Mouse (Mus musculus): ENCODE measurements at regions not wholly inside any gene's neighbourhood (a gene's known extent, or its start where the extent isn't known, plus 50 kb on each side); places are given as distances from the start of the nearest gene placed in this dataset.
A peak's percentile ranks its signal among the peaks of the same experiment; 100 is the strongest.

DNA sequence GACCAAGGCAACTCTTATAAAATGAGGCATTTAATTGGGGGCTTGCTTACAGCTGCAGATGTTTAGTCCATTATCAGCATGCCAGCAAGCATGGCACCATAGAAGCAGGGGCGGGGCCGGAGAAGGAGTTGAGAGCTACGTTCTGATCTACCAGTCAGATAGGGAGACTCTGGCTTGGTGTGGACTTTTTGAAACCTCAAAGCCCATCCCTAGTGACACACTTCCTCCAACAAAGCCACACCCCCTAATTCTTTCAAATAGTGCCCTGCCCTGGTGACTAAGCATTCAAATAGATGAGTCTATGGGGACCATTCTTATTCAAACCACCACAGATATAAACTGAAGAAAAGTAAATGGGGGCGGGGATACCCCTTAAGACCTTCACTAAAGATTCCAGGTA lies 215.4 kb downstream of the Gadd45g start:
- no peaks in the 10 kb centered on the region for H3K36me3 ChIP-seq
- no peaks in the 10 kb centered on the region for H3K27me3 ChIP-seq (replicated peaks)
- no peak overlapping the region; the same call in 1 of the 2 replicates for H3K27ac ChIP-seq
- peaks cover 13% of the 10 kb centered on the region; the same call in 1 of the 2 replicates for H3K4me1 ChIP-seq
- no peak overlapping the region for H3K4me2 ChIP-seq
- H3K9me3 ChIP-seq = no peaks in the 10 kb centered on the region
- H3K4me3 ChIP-seq (replicated peaks) = no peak overlapping the region
- no peak for ATAC-seq (ENCODE audit: insufficient read depth, low FRiP score, low read depth)
- no peak overlapping the region for H3K9ac ChIP-seq
- 69% methylated on average over 4 of the region's 4 CpGs for WGBS

DNA sequence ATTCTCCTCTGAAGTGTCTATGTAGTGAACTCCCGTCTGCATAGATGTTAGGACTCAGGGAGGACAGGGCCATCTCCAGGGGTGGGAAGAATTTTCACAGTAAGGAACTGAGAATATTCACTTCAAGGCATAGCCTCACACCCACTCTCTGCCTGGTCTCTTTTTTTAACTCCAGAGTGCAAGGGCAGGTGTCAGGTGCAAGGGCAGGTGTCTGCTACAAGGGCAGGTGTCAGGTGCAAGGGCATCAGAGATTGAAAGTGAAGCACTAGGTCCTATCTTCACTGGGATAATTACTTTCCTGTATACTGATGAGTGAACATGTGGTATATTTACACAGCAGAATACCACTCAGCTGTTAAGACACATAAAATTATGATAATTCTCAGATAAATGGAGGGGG lies 216.1 kb downstream of the Gadd45g start:
- WGBS = 92% methylated on average over 1 of the region's 1 CpGs
- ATAC-seq (ENCODE audit: insufficient read depth, low FRiP score, low read depth) = no peak

DNA sequence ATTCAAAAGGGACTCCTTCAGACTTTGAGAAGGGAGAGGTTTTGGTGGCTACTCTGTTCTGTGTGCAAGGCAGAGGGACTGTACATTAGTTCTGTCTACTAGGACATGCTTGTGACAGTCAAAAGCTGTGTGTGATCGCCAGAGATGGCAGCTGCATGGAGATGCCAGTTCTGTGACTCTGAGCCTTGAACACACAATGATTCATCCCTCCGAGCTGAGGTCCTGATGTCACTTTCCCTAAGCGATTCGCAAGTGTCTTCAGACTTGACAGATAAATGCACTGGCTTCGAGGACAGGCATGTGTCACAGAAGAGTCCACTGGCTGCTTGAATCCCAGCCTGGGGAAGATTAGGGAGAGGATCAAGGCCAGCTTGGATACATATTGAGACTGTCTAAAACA lies 218.8 kb downstream of the Gadd45g start:
- Histone ChIP-seq H3K4me2 (no peak overlapping the region), H3K4me1 (peaks cover 9% of the 10 kb centered on the region; the same call in 1 of the 2 replicates), H3K27me3 (replicated peaks) (no peaks in the 10 kb centered on the region), H3K36me3 (no peaks in the 10 kb centered on the region), H3K9ac (no peak overlapping the region), H3K9me3 (no peaks in the 10 kb centered on the region), H3K4me3 (replicated peaks) (no peak overlapping the region), H3K27ac (no peak overlapping the region)
- 73% methylated on average over 5 of the region's 5 CpGs for WGBS
- ATAC-seq (ENCODE audit: insufficient read depth, low FRiP score, low read depth) = no peak

More for the DNA sequence above, 216.1 kb downstream of the Gadd45g start:
- Histone ChIP-seq H3K9ac (no peak overlapping the region), H3K4me3 (replicated peaks) (no peak overlapping the region), H3K4me1 (peaks cover 13% of the 10 kb centered on the region; the same call in 1 of the 2 replicates), H3K4me2 (no peak overlapping the region), H3K27me3 (replicated peaks) (no peaks in the 10 kb centered on the region), H3K27ac (no peak overlapping the region), H3K36me3 (no peaks in the 10 kb centered on the region), H3K9me3 (no peaks in the 10 kb centered on the region)

DNA sequence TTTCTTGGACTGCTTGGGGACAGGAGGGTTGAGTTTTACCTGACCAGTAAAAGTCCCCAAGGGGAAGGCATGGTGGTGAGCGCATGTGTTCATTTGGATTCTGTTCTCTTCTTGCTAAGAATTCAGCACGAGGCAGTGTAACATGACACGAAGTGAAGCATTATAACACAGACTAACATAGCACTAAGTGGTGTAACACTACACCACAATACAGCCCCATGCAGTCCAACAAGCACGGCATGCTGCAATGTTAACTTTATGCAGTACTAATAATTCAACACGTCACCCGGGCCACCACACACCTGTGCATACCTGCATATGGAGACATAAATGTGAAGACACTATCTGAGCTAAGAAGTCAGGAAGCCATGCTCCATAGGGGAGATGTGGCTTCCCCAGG lies 219.2 kb downstream of the Gadd45g start:
- 64% methylated on average over 6 of the region's 6 CpGs for WGBS
- no peak overlapping the region for H3K4me2 ChIP-seq
- no peak overlapping the region for H3K4me3 ChIP-seq (replicated peaks)
- no peaks in the 10 kb centered on the region for H3K9me3 ChIP-seq
- no peaks in the 10 kb centered on the region for H3K27me3 ChIP-seq (replicated peaks)
- H3K4me1 ChIP-seq = 0 out of 2 replicates have a peak, but pooled peaks cover 6% of the 10 kb centered on the region
- no peak overlapping the region for H3K9ac ChIP-seq
- no peak overlapping the region for H3K27ac ChIP-seq
- no peak for ATAC-seq (ENCODE audit: insufficient read depth, low FRiP score, low read depth)
- H3K36me3 ChIP-seq = no peaks in the 10 kb centered on the region

DNA sequence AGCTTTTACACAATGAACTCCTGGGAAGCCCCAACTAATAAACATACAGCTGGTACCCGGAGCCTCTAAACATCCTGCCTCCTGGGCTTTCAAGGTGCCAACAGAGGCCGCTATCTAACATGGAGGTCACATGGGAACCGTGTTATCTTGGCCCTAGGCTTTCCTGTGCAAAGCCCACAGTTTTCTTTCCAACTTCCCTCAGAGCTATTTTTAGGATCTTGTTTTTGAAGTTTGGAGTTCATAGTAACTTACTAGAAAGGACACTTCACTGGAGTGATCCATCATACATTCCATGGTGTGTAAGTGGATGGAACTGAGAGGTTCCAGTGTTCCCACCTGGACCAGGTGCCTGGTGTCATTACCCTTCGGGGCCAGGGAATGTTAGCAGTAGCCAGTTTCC lies 220.6 kb downstream of the Gadd45g start:
- Histone ChIP-seq H3K4me2 (no peak overlapping the region), H3K9me3 (no peaks in the 10 kb centered on the region), H3K9ac (no peak overlapping the region), H3K4me1 (0 out of 2 replicates have a peak, but pooled peaks cover 5% of the 10 kb centered on the region), H3K36me3 (no peaks in the 10 kb centered on the region), H3K27me3 (replicated peaks) (no peaks in the 10 kb centered on the region), H3K27ac (no peak overlapping the region), H3K4me3 (replicated peaks) (no peak overlapping the region)
- ATAC-seq (ENCODE audit: insufficient read depth, low FRiP score, low read depth) = no peak
- WGBS = 45% methylated on average over 4 of the region's 4 CpGs

DNA sequence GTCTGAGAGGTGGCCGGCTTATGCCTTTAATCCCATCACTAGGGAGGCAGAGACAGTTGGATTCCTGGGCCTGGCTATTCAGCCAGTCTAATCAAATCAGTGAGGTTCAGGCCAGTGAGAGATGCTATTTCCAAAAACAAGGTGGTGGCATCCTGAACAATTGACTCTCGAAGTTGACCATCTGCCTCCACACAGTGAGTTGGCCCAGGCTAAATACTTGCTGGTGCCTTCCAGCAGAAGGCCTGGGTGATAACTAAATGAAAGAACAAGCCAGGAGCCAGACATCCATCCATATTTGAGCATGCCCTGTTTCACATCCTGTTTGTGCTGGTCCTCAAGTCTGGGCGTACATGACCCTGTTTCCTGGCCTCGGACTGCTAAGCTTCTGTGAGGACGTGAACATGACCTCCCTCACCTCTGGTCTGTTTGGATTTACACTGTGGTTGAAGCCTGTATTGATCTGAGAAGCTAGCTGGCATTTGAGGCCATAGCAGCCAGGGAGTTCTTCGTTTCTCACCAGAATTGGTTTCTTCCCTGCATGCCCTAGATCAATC lies 222.5 kb downstream of the Gadd45g start:
- 62% methylated on average over 6 of the region's 6 CpGs for WGBS
- no peak for ATAC-seq (ENCODE audit: insufficient read depth, low FRiP score, low read depth)
- no peaks in the 10 kb centered on the region for H3K27me3 ChIP-seq (replicated peaks)
- no peak overlapping the region for H3K4me2 ChIP-seq
- no peaks in the 10 kb centered on the region for H3K9me3 ChIP-seq
- H3K36me3 ChIP-seq = no peaks in the 10 kb centered on the region
- H3K27ac ChIP-seq = no peak overlapping the region
- no peak overlapping the region for H3K4me3 ChIP-seq (replicated peaks)
- no peaks in the 10 kb centered on the region for H3K4me1 ChIP-seq
- H3K9ac ChIP-seq = no peak overlapping the region

DNA sequence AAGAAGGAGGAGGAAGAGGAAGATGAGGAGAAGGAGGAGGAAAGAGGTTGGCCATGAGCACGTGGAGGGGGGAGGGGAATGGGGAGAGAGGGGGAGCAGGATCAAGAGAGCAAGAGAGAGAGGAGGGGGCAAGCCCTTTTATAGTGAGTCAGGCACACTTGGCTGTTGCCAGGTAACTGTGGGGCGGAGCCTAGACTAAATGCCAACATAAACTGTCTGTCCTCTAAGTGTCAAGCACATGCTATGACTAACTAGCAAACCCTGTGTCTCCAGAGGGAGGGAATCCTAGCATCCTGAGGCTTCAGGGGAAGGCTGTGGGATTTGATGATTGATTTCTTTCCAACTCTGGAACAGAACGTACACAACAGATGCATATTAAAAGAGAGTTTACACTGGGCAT lies 223.2 kb downstream of the Gadd45g start:
- no peaks in the 10 kb centered on the region for H3K27me3 ChIP-seq (replicated peaks)
- no peak overlapping the region for H3K4me2 ChIP-seq
- H3K9ac ChIP-seq = no peak overlapping the region
- no peaks in the 10 kb centered on the region for H3K36me3 ChIP-seq
- H3K27ac ChIP-seq = no peak overlapping the region
- H3K9me3 ChIP-seq = no peaks in the 10 kb centered on the region
- 54% methylated on average over 3 of the region's 3 CpGs for WGBS
- H3K4me3 ChIP-seq (replicated peaks) = no peak overlapping the region
- H3K4me1 ChIP-seq = no peaks in the 10 kb centered on the region
- ATAC-seq (ENCODE audit: insufficient read depth, low FRiP score, low read depth) = no peak

DNA sequence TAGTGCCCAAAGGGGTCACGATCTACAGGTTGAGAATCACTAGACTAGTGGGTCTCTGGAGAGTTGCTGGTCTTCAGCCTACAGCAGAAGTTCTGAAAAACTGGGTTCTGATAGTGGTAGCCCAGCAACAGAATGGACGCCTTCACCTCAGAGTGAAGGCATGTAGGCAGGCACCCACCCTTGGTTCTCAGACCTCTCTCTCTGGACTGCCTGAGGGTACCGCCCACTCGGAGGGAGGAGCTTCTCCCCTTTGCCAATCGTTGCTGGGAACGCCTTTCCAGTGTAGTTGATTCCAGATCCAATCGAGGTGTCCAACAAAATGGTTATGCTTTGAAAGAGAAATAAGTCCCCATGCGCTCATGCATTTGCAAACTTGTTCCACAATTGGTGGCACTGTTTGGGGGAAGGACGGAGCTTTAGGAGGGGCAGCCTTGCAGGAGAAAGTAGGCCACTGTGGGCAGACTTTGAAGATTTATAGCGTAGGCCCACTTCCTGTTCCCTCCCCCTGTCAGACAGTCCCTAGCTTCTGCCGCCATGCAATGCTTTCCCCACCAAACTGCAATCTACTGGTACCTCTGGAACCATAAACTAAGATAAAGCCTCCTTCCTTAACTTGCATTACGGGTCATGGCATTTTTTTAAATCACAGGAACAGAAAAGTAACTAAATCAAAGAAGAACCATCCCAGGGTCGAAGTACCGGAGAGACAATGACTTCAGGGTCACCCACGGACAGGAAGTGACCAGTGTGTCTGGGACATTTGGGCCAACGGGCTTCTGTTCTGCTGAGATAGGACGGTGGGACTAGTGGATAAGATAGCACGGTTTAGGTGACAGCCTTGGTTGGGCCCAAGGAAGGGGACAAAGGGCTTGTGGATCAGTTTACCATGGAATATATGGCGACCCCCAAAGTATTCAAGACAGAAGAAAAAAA lies 224.5 kb downstream of the Gadd45g start:
- H3K9ac ChIP-seq = no peak overlapping the region
- H3K4me3 ChIP-seq (replicated peaks) = no peak overlapping the region
- H3K9me3 ChIP-seq = no peaks in the 10 kb centered on the region
- no peaks in the 10 kb centered on the region for H3K27me3 ChIP-seq (replicated peaks)
- 77% methylated on average over 19 of the region's 19 CpGs for WGBS
- no peaks in the 10 kb centered on the region for H3K4me1 ChIP-seq
- H3K4me2 ChIP-seq = no peak overlapping the region
- H3K36me3 ChIP-seq = no peaks in the 10 kb centered on the region
- ATAC-seq (ENCODE audit: insufficient read depth, low FRiP score, low read depth) = no peak
- H3K27ac ChIP-seq = no peak overlapping the region

DNA sequence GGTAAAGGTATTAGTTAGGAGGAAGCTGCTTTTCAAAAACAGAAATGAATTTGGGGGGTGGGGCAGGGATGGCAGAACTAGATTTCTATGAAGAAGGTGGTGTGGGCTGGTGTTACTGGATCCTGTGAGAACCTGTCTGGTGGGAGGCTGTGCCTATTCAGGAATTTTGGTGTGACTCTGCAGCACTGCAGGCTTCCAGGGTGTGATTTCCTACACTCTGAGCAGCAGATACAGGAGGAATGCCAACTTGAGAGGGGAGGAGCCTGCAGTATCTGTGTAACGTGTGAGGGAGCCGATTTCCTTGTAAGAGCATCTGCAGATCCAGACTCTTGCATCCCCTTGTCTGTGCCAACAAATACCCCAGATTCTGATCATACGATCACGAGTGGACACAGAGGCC lies 231.1 kb downstream of the Gadd45g start:
- Histone ChIP-seq H3K4me1 (peaks cover 9% of the 10 kb centered on the region), H3K4me3 (replicated peaks) (no peak overlapping the region), H3K36me3 (no peaks in the 10 kb centered on the region), H3K27ac (no peak overlapping the region), H3K9me3 (no peaks in the 10 kb centered on the region), H3K9ac (no peak overlapping the region), H3K4me2 (no peak overlapping the region), H3K27me3 (replicated peaks) (no peaks in the 10 kb centered on the region)
- 58% methylated on average over 4 of the region's 4 CpGs for WGBS
- no peak for ATAC-seq (ENCODE audit: insufficient read depth, low FRiP score, low read depth)

DNA sequence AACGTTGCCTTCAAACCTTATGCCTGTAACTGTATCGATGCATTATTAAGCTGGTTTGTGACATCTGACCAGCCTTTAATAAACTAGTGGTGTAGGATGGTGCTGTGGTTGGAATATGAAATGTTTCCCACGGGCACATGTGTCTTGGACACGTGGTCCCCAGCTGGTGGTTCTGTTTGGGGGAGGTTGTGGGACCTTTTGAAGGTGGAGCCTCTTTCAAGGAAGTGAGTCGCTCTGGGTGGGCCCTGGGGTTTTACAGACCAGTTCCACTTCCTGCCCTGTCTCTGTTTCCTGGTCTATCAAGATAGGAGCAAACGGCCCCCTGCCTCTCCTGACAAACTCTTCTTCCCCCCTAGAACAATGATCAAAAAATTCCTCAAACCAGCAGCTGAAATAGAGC lies 232.1 kb downstream of the Gadd45g start:
- no peak overlapping the region for H3K9ac ChIP-seq
- no peaks in the 10 kb centered on the region for H3K9me3 ChIP-seq
- no peak overlapping the region for H3K27ac ChIP-seq
- 65% methylated on average over 6 of the region's 6 CpGs for WGBS
- peaks cover 9% of the 10 kb centered on the region for H3K4me1 ChIP-seq
- no peak overlapping the region for H3K4me3 ChIP-seq (replicated peaks)
- H3K27me3 ChIP-seq (replicated peaks) = no peaks in the 10 kb centered on the region
- no peak for ATAC-seq (ENCODE audit: insufficient read depth, low FRiP score, low read depth)
- no peaks in the 10 kb centered on the region for H3K36me3 ChIP-seq
- H3K4me2 ChIP-seq = no peak overlapping the region

DNA sequence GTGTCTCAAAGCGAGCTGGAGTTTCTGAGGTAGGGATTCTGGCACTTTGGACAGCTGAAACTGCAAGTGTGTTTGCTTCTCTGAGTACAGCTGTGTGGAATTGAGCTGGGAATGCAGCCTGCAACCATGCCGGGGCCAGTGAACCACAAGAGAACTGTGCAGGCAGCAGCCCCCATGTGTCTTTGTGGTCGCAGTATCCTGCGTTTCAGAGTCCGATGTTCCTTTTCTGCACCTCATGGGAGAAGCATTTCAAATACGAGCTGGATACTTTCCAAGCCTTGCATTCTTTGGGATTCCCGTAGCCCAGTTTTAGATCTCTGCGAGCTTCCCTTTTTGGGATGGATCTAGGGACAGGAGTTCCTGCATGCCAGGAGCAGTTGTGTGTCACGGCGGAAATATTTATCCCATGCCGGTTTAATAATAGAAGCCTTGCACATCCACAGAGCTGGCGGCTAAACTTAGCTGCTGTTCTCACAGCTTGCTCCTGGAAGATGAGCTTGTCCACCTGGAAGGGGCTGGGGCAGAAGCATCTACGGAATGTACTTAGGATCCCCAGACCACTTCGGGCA lies 233.3 kb downstream of the Gadd45g start:
- Histone ChIP-seq H3K27me3 (replicated peaks) (no peaks in the 10 kb centered on the region), H3K27ac (peak overlapping the region; percentile 70; the same call in 1 of the 2 replicates), H3K36me3 (no peaks in the 10 kb centered on the region), H3K9me3 (no peaks in the 10 kb centered on the region), H3K9ac (no peak overlapping the region), H3K4me1 (peaks cover 9% of the 10 kb centered on the region), H3K4me2 (peak overlapping the region; percentile 21; the same call in 1 of the 2 replicates), H3K4me3 (replicated peaks) (no peak overlapping the region)
- 30% methylated on average over 14 of the region's 14 CpGs for WGBS
- ATAC-seq (ENCODE audit: insufficient read depth, low FRiP score, low read depth) = peak; percentile 16; the same call in 1 of the 2 replicates
